Mouse (Mus musculus) intestine, postnatal 0 days (tissue): ENCODE measurements around the gene Wdsub1. TPM values are rescaled to one million over a fixed set of nuclear protein-coding genes. Genes with fewer than 3 reads are reported as not detected.

Experiments used
- ATAC-seq: fragments of 200-750 bp; cut with Nextera tagmentation; 2 replicates; pipeline ENCODE4 v1.8.0; 2017; ENCODE audit warnings: mild to moderate bottlenecking, moderate TSS enrichment, moderate library complexity
- H3K27ac ChIP-seq: fragments of 300-500 bp; sonication (generic); 2 replicates; pipeline ENCODE4 v1.5.1; 2014; ENCODE audit warnings: mild to moderate bottlenecking, low read depth, low read length, moderate library complexity
- H3K27me3 ChIP-seq: fragments of 300-500 bp; sonication (generic); replicated peaks from 2 replicates; pipeline ENCODE4 v1.6.1; 2014; ENCODE audit warnings: low read length, mixed read lengths; ENCODE audit not compliant: control insufficient read depth, insufficient read depth
- H3K36me3 ChIP-seq: fragments of 300-500 bp; sonication (generic); 2 replicates; pipeline ENCODE4 v1.6.1; 2014; ENCODE audit warnings: mild to moderate bottlenecking, moderate library complexity; ENCODE audit not compliant: control insufficient read depth, insufficient read depth
- H3K4me1 ChIP-seq: fragments of 300-500 bp; sonication (generic); replicated peaks from 2 replicates; pipeline ENCODE4 v1.6.1; 2014; ENCODE audit warnings: antibody characterized with exemption, low read length, mixed read lengths; ENCODE audit not compliant: control insufficient read depth, insufficient read depth
- H3K4me2 ChIP-seq: fragments of 300-500 bp; sonication (generic); replicated peaks from 2 replicates; pipeline ENCODE4 v1.6.1; 2014; ENCODE audit warnings: low read depth, mild to moderate bottlenecking, moderate library complexity
- H3K4me3 ChIP-seq: fragments of 300-500 bp; sonication (generic); 2 replicates; pipeline ENCODE4 v1.5.1; 2014; ENCODE audit warnings: low read depth, low read length
- H3K9ac ChIP-seq: fragments of 300-500 bp; sonication (generic); 2 replicates; pipeline ENCODE4 v1.6.1; 2014; ENCODE audit warnings: mild to moderate bottlenecking, low read depth, low read length
- H3K9me3 ChIP-seq: fragments of 300-500 bp; sonication (generic); 2 replicates; pipeline ENCODE4 v1.6.1; 2016; ENCODE audit warnings: mixed run types; ENCODE audit not compliant: control insufficient read depth
- CTCF ChIP-seq: sonication (generic); IDR thresholded peaks from 2 replicates; pipeline ENCODE4 v1.5.1; 2016; ENCODE audit warnings: low read depth, mild to moderate bottlenecking, control low read depth, antibody characterized with exemption, moderate library complexity
- WGBS: fragments of 180-500 bp; shearing (Covaris S2); extraction: QIAGEN DNeasy Blood & Tissue Kit; methylation state at CpG from one replicate; pipeline ENCODE4 v1.1.7; 2014; 5-methylcytosine and 5-hydroxymethylcytosine counted together
- polyA plus RNA-seq: library from polyadenylated mRNA; unstranded; fragments of >200 nt; fragmentation: Nextera tagmentation; extraction: Ambion mirVana; gene quantifications from 2 replicates; pipeline ENCODE4 v1.2.1, GENCODE M21; 2015

The Wdsub1 gene
- polyA plus RNA-seq, 1 experiment from 2014 or later = 32.9 TPM

GRCm38 (mm10) chr2:59828777-59829508, 53.4 kb downstream of the Wdsub1 start:
- no peak overlapping the region for H3K9ac ChIP-seq

GRCm38 (mm10) chr2:59828103-59828655, 54.2 kb downstream of the Wdsub1 start:
- H3K27ac ChIP-seq = no peak overlapping the region
- no peaks in the 10 kb centered on the region for H3K27me3 ChIP-seq
- H3K4me3 ChIP-seq = no peak overlapping the region
- 75% methylated on average over 11 of the region's 11 CpGs for WGBS
- peaks cover 40% of the 10 kb centered on the region for H3K36me3 ChIP-seq
- H3K9ac ChIP-seq = no peak overlapping the region
- ATAC-seq = no peak
- no peaks in the 10 kb centered on the region for H3K9me3 ChIP-seq
- no peak for TF ChIP-seq CTCF
- no peak overlapping the region for H3K4me2 ChIP-seq
- no peaks in the 10 kb centered on the region for H3K4me1 ChIP-seq

More at GRCm38 (mm10) chr2:59828777-59829508, 53.4 kb downstream of the Wdsub1 start:
- Histone ChIP-seq H3K4me3 (no peak overlapping the region), H3K36me3 (peaks cover 43% of the 10 kb centered on the region), H3K4me1 (no peaks in the 10 kb centered on the region), H3K9me3 (no peaks in the 10 kb centered on the region), H3K27me3 (no peaks in the 10 kb centered on the region), H3K27ac (no peak overlapping the region; the same call in 1 of the 2 replicates), H3K4me2 (0 out of 2 replicates have a peak overlapping the region, but pooled peaks have one; percentile 4)
- no peak for ATAC-seq
- 52% methylated on average over 14 of the region's 14 CpGs for whole genome bisulfite sequencing
- TF ChIP-seq CTCF = no peak

- Histone ChIP-seq H3K4me2 (no peak overlapping the region), H3K27ac (no peak overlapping the region), H3K4me1 (no peaks in the 10 kb centered on the region), H3K4me3 (no peak overlapping the region), H3K9me3 (no peaks in the 10 kb centered on the region), H3K9ac (no peak overlapping the region), H3K36me3 (peaks cover 36% of the 10 kb centered on the region), H3K27me3 (no peaks in the 10 kb centered on the region)
- TF ChIP-seq CTCF = no peak
- 93% methylated on average over 4 of the region's 4 CpGs for WGBS
- no peak for ATAC-seq
Observed at GRCm38 (mm10) chr2:59825380-59825779, 57.0 kb downstream of the Wdsub1 start.

- H3K4me1 ChIP-seq = no peaks in the 10 kb centered on the region
- no peak overlapping the region for H3K4me2 ChIP-seq
- no peak; the same call in 1 of the 2 replicates for ATAC-seq
- H3K36me3 ChIP-seq = peaks cover 44% of the 10 kb centered on the region
- no peak overlapping the region for H3K4me3 ChIP-seq
- no peak overlapping the region for H3K27ac ChIP-seq
- 81% methylated on average over 8 of the region's 8 CpGs for WGBS
- H3K9ac ChIP-seq = no peak overlapping the region
- no peak for TF ChIP-seq CTCF
- H3K9me3 ChIP-seq = no peaks in the 10 kb centered on the region
- no peaks in the 10 kb centered on the region for H3K27me3 ChIP-seq
Observed at GRCm38 (mm10) chr2:59824289-59824688, 58.1 kb downstream of the Wdsub1 start.

- ATAC-seq = no peak
- H3K27ac ChIP-seq = no peak overlapping the region
- peaks cover 70% of the 10 kb centered on the region for H3K36me3 ChIP-seq
- TF ChIP-seq CTCF = no peak
- no peak overlapping the region for H3K4me3 ChIP-seq
- 66% methylated on average over 2 of the region's 2 CpGs for WGBS
- no peaks in the 10 kb centered on the region for H3K4me1 ChIP-seq
- H3K4me2 ChIP-seq = no peak overlapping the region
- no peaks in the 10 kb centered on the region for H3K27me3 ChIP-seq
- no peak overlapping the region for H3K9ac ChIP-seq
- no peaks in the 10 kb centered on the region for H3K9me3 ChIP-seq
Observed at GRCm38 (mm10) chr2:59821044-59821443, 61.3 kb downstream of the Wdsub1 start.

GRCm38 (mm10) chr2:59820088-59820487, 62.3 kb downstream of the Wdsub1 start:
- H3K9me3 ChIP-seq = no peaks in the 10 kb centered on the region
- H3K4me1 ChIP-seq = no peaks in the 10 kb centered on the region
- H3K9ac ChIP-seq = no peak overlapping the region
- 94% methylated on average over 15 of the region's 15 CpGs for WGBS
- H3K4me3 ChIP-seq = no peak overlapping the region
- TF ChIP-seq CTCF = no peak
- ATAC-seq = no peak
- H3K27me3 ChIP-seq = no peaks in the 10 kb centered on the region
- peaks cover 79% of the 10 kb centered on the region for H3K36me3 ChIP-seq
- no peak overlapping the region for H3K4me2 ChIP-seq
- no peak overlapping the region for H3K27ac ChIP-seq
